Mouse (Mus musculus): ENCODE data around the gene Lcn3.

GRCm38 (mm10) chr2:25813364-25813763, 48.0 kb downstream of the Lcn3 start:
- TF ChIP-seq CTCF (IDR thresholded peaks at IDR 0.05; ENCODE audit: control insufficient read depth, insufficient read depth, low read length): peak; percentile 27; the same call in 1 of the 2 replicates
- TF ChIP-seq POLR2A (IDR thresholded peaks at IDR 0.05; ENCODE audit: borderline replicate concordance, control insufficient read depth, low read depth, low read length): no peak
